Mouse (Mus musculus) spleen, adult 18-20 months (tissue): ENCODE results near the gene Mrto4.

Source experiments
- DNase-seq, 2 experiments: peaks; one replicate each; pipeline ENCODE4 v3.0.0; 2022; ENCODE audit warnings: mixed read lengths in 2 of 2

The Mrto4 gene

DNA sequence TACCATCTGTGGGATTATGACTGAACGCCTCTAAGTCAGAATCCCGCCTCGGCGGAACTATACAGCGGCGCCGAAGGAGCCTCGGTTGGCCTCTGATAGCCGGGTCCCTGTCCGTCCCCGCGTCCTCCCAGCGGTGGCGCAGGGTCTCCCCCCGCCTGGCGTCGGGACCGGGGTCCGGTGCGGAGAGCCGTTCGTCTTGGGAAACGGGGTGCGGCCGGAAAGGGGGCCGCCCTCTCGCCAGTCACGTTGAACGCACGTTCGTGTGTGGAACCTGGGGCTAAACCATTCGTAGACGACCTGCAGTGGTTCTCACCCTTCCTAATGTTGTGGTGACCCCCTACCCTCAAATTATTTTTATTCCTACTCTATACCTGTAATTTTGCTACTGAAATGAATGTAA is 14.2 kb downstream of the Mrto4 start:
- no peak for DNase-seq

DNA sequence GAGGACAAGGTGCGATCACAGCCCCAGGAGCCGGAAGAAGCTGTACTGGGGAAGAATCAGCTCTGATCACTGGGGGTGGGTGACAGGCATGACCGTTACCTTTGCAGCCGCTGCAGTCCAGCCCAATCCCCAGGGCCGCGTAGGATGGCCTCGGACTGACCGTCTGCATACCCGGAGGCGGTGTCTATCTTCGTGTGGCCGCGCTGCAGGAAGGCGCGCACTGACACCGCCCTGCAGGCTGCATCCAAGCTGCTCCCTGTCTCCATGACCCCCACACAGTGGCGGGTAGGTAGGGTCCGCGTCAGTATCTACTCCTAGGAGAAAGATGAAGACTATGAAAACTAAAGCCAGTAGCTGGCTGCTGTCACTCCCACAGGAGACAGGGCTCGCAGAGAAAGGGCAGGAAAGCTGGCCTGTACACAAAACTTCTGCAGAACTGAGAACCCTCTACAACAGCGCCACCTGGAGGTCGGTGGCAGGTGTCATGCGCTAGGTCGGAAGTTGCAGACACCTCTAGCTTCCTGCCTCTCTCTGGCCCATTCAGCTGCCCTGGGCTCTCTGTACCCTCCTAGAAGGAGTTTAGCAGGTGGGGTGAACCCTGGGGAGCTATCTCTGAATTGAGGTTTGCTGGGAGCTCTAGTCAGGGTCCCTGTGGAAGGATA is 15.4 kb downstream of the Mrto4 start:
- peak; percentile 55 to 81 for DNase-seq

DNA sequence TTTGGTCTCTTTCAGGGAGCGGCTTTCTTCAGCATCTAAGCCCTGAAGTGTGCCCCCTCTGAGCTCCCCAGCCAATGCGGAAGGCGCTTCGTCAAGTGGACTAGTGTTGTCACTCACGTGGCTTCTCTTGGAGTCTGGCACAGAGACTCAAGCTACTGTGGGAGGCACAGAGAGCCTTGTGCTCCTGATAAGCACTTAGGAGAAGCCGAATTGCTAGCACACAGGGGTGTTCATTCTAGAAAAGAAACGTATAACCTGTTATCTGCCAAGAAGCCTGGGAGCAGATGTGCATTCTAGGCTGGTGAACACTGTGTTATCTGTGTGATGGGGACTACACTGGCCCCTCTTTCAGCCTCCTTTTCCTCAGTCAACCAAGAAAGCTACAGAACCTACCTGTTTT is 16.9 kb downstream of the Mrto4 start:
- DNase-seq = no peak

DNA sequence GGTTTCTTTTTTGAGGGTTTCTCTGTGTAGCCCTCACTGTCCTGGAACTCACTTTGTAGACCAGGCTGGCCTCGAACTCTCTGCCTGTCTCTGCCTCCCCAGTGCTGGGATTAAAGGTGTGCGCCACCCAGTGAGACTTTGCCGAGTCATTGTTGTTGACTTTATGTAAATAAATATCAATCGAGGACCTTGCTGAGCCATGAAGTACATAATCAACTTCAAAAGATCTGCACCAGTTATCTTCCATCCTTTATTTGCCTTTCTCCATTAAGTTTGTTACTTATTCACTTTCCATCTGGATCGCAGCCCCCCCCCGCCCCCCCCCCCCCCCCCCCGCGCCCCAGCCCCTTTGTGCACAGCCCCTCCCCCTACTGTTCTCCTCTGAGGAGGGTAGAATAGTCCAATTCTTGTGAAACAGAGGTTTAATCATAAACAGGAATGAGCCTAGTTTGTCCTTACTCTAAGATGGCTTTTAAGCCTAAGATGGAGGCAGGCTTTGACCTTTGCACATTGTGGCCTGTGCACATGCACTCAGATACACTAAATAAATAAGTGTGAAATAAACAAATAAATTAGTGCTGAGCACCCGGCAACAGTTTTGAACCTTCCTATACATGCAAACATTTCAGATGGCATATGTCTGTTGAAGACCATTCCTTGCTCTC is 17.6 kb downstream of the Mrto4 start:
- DNase-seq = no peak

DNA sequence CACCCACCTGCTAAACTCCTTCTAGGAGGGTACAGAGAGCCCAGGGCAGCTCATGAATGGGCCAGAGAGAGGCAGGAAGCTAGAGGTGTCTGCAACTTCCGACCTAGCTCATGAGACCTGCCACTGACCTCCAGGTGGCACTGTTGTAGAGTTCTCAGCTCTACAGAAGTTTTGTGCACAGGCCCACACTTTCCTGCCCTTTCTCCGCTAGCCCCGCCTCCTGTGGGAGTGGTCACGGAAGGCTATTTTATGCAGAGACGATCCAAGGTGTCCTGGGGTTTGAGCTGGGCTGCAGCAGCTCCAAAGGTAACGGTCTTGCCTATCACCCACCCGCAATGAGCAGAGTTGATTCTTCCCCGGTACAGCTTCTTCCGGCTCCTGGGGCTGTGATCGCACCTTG is 21.8 kb downstream of the Mrto4 start:
- peak; percentile 69 to 79 for DNase-seq

DNA sequence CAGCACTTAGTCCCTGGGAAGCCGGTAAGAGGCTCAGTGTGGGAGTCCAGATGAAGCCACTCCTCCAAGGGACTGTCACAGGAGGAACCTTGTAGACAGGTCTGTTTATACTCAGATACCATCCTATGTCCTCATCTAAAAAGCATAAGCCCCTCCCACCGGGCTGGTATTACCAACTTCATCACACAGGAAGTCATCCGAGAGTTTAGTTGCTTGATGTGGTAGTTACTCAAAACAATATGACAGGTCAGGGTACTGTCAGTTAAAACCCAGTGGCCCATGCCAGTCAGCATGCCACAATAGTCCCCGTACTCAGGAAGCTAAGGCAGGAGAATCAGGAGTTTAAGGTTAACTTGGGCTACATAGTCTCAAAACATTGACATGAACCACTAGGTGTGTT is 32.6 kb downstream of the Mrto4 start:
- no peak for DNase-seq

DNA sequence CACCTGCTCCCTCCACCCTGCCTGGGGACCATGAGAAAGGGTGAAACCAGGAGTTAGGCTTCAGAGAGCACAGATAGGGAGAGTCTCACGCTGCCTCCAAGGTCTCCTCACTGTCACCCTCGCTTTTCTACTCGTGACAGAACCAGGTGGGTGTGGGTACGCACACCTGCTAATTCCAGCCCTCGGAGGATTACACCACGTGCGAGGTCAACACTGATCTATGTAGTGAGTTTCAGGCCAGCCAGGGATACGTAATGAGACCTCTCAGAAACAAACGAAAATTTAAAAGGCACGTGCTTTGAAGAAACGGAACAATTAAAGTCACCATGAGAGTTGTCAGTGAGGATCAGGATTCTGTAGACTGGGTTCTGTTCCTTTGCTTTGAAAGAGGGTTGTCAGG is 33.9 kb downstream of the Mrto4 start:
- no peak for DNase-seq

DNA sequence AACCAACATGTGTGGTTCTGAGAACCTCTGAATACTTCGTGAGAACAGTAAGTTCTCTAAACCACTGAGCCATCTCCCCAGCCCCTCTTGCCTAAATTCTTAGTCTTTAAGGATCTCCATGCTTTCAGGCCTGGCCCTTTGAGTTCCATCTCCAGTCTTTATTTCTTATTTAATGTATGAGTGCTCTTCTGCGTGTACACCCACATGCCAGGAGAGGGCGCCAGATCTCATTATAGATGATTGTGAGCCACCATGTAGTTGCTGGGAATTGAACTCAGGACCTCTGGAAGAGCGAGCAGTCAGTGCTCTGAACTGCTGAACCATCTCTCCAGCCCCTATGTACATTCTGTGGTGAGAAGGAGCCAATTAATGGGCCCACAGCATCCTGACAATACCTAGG is 39.7 kb downstream of the Mrto4 start:
- DNase-seq = peak in 1 of 2 experiments; percentile 62

DNA sequence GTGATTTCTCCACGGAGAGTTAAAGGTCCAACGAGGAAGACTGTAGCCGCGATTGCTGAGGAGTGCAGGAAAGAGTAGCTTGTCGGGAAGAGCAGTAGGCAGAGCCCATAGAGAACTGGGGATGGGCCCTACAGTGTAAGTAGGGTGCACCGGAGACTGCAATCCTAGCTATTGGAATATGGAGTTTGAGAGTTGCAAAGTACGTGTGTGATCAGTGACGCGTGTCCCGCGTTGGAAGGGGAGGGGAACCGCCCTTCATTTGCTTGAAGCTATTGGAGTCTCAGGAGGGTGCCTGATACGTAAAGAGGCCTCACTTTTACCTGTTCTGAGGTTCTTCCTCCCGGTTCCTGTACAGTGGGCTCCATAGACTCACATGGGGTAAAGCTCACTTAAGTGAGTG is 40.7 kb downstream of the Mrto4 start:
- DNase-seq = no peak

DNA sequence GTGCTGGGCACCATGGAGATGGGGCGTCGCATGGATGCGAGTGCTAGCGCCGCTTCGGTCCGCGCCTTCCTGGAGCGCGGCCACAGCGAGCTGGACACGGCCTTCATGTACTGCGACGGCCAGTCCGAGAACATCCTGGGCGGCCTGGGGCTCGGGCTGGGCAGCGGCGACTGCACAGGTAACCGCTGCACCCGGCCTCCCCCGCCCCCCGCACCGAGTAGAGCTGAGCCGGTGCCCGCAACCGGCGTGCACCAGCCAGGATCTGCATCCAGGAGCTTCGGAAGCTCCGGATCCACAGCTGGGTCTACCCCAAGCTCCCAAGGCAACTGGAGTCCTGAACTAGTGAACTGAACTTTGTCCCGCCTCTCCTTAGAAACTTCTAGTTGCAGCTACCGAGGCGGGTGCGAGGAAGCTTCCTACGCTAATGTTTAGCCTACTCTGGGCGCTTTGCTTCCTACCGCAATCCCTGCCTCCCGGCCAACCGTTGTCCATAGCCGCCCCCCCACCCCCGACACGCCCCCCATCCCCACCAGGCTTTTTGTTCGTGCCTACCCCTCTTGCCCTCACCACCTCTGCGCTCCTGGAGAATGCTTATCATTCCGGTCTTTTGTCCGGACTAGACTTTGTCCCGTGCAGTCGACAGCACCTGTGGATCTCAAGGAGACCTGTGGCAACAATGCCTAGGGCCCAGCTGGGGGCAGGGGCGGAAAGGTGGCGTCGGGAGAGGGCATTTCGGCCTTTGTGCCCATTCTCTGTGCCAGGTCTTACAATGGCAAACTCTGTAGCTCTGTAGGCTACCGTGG is 41.3 kb downstream of the Mrto4 start:
- DNase-seq = no peak

DNA sequence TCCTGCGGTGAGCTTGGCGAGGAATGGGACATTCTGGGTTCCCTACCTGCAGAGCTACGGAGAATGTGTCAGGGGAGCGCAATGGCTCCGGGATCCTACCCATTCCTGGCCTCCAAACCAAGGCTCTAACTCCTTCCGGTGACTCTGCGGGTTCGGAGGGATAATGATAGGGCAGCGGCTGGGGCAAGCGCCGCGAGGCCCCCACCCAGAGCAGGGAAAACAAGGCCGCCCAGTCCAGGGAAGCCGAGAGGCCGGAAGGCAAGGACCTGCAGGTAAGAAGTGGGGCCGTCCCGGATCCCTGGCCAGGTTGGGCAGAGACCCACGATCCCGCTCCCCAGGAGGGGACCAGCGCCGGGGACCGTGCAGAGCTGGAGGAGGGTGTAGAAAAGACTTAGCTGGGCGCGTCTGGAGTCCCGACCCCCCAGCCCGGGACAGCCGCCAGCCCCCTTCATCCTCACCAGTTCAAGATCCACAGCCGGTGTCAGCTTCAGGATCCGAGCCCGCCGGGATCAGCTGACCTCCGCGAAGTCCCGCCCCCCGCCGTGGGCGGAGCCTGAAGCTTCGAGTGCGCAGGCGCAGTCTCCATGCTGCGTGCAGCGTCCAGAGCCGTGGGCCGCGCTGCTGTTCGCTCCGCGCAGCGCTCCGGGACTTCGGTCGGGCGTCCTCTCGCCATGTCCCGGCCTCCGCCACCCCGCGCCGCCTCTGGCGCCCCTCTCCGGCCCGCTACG is 42.0 kb downstream of the Mrto4 start, which contains the start of the genes Pqlc2 and Akr7a5:
Gene Pqlc2, minus strand, starts transcription at position 538 of the 728 bp plus-strand sequence.
Gene Akr7a5, plus strand, starts transcription at position 574 of the 728 bp plus-strand sequence.
- peak; percentile 95 to 100 for DNase-seq

DNA sequence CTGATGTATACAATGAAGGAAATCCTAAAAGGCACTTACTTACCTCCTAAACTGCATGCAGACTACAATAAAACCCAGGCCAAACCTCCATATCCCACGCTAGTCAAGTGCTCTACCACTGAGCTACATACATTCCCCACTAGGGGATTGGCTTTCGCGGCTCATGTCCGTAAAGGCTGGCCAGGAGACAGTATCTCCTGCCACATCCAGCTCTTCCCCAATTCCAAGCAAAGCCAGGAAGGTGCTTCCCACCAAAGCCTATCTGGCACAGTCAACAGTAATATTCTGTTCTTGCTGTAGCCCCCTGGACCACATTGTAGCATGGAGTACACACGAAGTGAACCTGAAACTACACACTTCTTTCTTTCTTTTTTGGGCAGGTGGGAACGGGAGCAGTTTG is 42.7 kb downstream of the Mrto4 start:
- DNase-seq = no peak

DNA sequence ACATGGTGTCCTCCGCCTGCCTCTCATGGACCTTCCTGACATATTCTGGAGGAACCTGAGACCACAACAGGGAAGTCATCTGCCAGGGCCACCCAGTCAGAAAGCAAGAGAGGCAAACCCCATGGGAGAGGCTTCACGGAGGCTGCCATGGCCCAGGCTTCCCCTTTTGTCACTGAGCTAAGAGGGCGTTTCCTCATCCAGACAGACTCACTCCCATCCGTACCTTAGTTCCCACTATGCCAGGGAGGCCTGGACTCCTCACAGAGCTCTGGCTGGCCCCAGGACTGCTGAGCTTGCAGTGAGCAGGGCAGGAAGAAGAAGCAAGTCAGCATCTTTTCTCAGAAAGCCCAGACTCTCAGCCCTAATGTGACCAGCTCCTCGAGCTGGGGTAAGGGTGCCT is 44.5 kb downstream of the Mrto4 start:
- DNase-seq = peak; percentile 47 to 64

DNA sequence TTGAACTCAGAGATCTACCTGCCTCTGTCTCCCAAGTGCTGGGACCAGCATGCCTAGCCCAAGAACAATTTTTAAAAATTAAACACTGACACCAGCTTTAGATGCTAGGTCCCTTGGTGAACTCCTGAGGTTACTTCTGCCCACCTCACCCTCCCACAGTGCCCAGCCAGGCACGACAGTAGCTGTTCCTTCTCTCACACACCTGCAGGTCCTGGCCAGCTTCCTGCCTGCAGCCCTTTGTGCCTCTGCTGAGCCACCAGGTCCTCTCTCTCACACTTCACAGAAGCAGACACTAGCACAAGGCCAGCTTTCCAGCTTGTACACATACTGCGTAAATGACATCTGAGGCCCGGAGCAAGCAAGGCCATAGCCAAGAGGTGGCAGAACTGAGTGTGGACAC is 46.9 kb downstream of the Mrto4 start:
- peak; percentile 39 to 59 for DNase-seq

DNA sequence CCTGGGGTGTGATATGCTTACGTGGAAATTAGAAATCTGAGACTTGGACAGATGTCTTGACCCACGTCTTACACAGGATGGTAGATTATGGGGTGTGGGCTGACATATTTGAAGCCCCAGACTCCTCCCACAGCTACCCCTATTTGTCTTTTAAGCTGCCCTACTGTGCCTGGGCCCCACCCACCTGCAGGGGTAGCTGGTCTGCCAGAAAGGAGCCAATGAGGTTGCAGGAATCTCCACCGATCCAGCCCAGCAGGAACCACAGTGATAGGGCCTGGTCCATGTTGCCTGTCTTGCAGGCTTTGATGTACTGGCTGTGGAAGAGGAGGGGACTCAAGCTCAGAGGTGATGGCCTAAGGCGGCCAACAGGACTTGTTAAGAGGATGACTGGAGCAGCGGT is 50.1 kb downstream of the Mrto4 start:
- DNase-seq = no peak

DNA sequence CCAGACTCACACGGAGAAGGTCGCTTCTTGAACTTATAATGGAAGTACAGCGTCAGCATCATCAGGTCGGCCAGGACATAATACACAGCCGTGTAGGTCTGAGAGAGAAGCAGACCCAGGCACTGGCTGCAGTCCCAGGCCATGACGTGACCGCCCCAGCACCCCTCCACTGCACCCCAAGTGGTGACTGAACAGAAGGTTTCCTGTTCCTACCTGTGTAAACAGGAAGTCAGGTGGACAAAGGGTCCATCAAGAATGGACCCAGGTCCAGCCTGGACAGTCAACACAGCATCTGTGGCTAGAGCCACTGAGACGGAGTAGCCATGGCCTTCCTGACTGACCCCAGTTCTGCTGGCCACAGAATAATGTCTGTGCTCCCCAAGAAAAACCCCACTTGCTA is 50.6 kb downstream of the Mrto4 start:
- DNase-seq = no peak

DNA sequence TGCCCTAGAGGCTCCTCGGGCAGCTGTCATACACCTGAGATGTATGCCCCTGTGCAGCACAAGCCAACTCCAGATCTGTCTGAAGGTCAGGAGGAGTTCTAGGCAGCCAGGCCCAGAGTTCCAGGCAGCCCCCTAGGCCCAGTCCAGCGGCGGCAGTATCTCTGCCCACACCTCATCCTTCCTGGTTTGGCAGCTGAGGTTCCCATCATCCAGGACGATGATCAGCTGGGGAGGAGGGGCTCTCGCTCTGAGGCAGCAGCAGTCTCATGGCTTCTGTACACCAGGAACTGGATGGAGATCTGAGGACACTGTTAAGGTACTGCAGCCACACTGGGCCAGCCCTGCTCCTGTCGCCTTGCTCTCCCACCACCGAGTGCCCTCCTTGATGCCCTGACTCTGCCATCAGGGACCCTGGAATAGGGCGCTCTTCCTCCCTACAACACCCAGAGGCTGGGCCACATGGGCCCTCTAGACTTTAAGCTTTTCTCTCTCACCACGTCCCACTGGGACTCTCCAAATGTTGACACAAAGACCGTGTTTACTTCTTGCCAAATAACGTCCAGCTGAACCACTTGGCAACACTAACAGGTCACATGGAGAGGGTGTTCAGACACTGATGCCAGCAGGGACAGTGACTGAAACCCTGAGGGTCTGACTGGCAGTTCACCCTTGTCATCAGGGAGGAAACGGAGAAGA is 53.6 kb downstream of the Mrto4 start:
- DNase-seq = no peak

DNA sequence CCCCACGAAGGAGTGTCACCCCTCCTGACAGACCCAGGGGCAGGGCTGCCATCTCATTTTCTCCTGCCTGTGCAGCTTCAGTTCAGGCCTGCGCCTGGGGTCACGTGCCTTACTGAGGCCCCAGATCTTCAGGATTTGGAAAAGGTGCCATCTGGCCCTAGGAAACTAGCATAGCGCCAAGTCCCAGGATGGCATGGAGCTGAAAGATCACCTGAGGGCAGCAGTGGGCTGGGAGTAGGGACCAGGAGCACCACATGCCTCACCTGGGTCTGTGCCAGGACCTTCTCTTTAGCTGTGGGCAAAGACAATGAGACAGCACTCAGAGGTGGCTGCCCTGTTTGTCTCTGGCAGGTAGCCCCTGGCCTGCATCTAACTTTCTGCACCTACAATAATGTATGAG is 54.8 kb downstream of the Mrto4 start:
- DNase-seq = no peak
